Mouse (Mus musculus) spleen, embryonic (tissue): ENCODE measurements around the gene Thsd4.
"Not testable (repeated sequence)": the region's sequence is repeated elsewhere in the genome, so short reads cannot be mapped to it uniquely, and the experiment has no call there.

Experiments
- CTCF ChIA-PET: fragments of 350-600 bp; sonication (Branson Sonifier 250); formaldehyde crosslinking; loops from one replicate; lab custom pipeline; 2022; lab: Charles Lee

Thsd4 gene

GRCm38 (mm10) chr9:59985900-59986572, 535.8 kb downstream of the Thsd4 start:
- CTCF ChIA-PET: no interaction called here

- CTCF ChIA-PET: no interaction called here
Measured at GRCm38 (mm10) chr9:59981116-59981515, 540.7 kb downstream of the Thsd4 start.

- CTCF ChIA-PET: no interaction called here
Measured at GRCm38 (mm10) chr9:59971263-59971662, 550.6 kb downstream of the Thsd4 start.

- CTCF ChIA-PET: interaction anchor here (0.6 to 1.5 kb wide), 2 partner anchors 245 to 554 kb away, joined by 3 to 10 read pairs; no protein-coding TSS in a partner anchor
Measured at GRCm38 (mm10) chr9:59969383-59969782, 552.5 kb downstream of the Thsd4 start.

GRCm38 (mm10) chr9:59965046-59965445, 556.8 kb downstream of the Thsd4 start:
- CTCF ChIA-PET: no interaction called here

- CTCF ChIA-PET: no interaction called here
Measured at GRCm38 (mm10) chr9:59964367-59964766, 557.5 kb downstream of the Thsd4 start.

- CTCF ChIA-PET: no interaction called here
Measured at GRCm38 (mm10) chr9:59961201-59961955, 560.5 kb downstream of the Thsd4 start.

- CTCF ChIA-PET: no interaction called here
Measured at GRCm38 (mm10) chr9:59960559-59960958, 561.3 kb downstream of the Thsd4 start, which contains the start of gene Nr2e3. Gene Nr2e3, minus strand, starts transcription at chr9:59960659.

- CTCF ChIA-PET: interaction anchor here (0.6 kb wide), 1 partner anchor 1113 kb away, joined by 18 read pairs; no protein-coding TSS in a partner anchor
Measured at GRCm38 (mm10) chr9:59959276-59959675, 562.6 kb downstream of the Thsd4 start.

- CTCF ChIA-PET: not testable (repeated sequence)
Measured at GRCm38 (mm10) chr9:59958115-59958514, 563.7 kb downstream of the Thsd4 start.

- CTCF ChIA-PET: no interaction called here
Measured at GRCm38 (mm10) chr9:59956496-59956895, 565.4 kb downstream of the Thsd4 start.

- CTCF ChIA-PET: interaction anchor here (0.8 kb wide), 1 partner anchor 8 kb away, joined by 5 read pairs; no protein-coding TSS in a partner anchor
Measured at GRCm38 (mm10) chr9:59955692-59956091, 566.2 kb downstream of the Thsd4 start.

GRCm38 (mm10) chr9:59955199-59955598, 566.6 kb downstream of the Thsd4 start:
- CTCF ChIA-PET: interaction anchor here (0.8 kb wide), 1 partner anchor 7 kb away, joined by 5 read pairs; no protein-coding TSS in a partner anchor

- CTCF ChIA-PET: interaction anchor here (0.5 to 0.7 kb wide), 2 partner anchors 40 to 529 kb away, joined by 3 read pairs; no protein-coding TSS in a partner anchor
Measured at GRCm38 (mm10) chr9:59953556-59953955, 568.3 kb downstream of the Thsd4 start.

- CTCF ChIA-PET: interaction anchor here (0.7 kb wide), 2 partner anchors 15 to 39 kb away, joined by 3 read pairs; no protein-coding TSS in a partner anchor
Measured at GRCm38 (mm10) chr9:59952515-59953070, 569.3 kb downstream of the Thsd4 start.

- CTCF ChIA-PET: interaction anchor here (0.7 kb wide), 1 partner anchor 16 kb away, joined by 3 read pairs; no protein-coding TSS in a partner anchor
Measured at GRCm38 (mm10) chr9:59951943-59952342, 569.9 kb downstream of the Thsd4 start.

GRCm38 (mm10) chr9:59951001-59951750, 570.7 kb downstream of the Thsd4 start:
- CTCF ChIA-PET: no interaction called here

- CTCF ChIA-PET: no interaction called here
Measured at GRCm38 (mm10) chr9:59949981-59950380, 571.9 kb downstream of the Thsd4 start.

- CTCF ChIA-PET: no interaction called here
Measured at GRCm38 (mm10) chr9:59949511-59949910, 572.3 kb downstream of the Thsd4 start.

GRCm38 (mm10) chr9:59948691-59949250, 573.1 kb downstream of the Thsd4 start:
- CTCF ChIA-PET: no interaction called here

GRCm38 (mm10) chr9:59948226-59948625, 573.6 kb downstream of the Thsd4 start:
- CTCF ChIA-PET: interaction anchor here (0.6 kb wide), 1 partner anchor 8 kb away, joined by 5 read pairs; no protein-coding TSS in a partner anchor
